Mouse (Mus musculus) erythroblast, embryonic 14.5 days (primary cell): ENCODE data around the gene AF067061. TPM values are rescaled to one million over a fixed set of nuclear protein-coding genes. Genes with fewer than 3 reads are reported as not detected.
"Not testable (repeated sequence)": the region's sequence is repeated elsewhere in the genome, so short reads cannot be mapped to it uniquely, and the experiment has no call there.

Experiments
- H3K27me3 ChIP-seq: 2 replicates; pipeline ENCODE4 v1.6.1; 2012; ENCODE audit warnings: inconsistent platforms; ENCODE audit not compliant: control insufficient read depth
- H3K36me3 ChIP-seq: 2 replicates; pipeline ENCODE4 v1.6.1; 2012; ENCODE audit warnings: mild to moderate bottlenecking, inconsistent platforms; ENCODE audit not compliant: control insufficient read depth
- H3K4me1 ChIP-seq: 2 replicates; pipeline ENCODE4 v1.6.1; 2012; ENCODE audit warnings: inconsistent platforms; ENCODE audit not compliant: control insufficient read depth
- H3K4me3 ChIP-seq: replicated peaks from 2 replicates; pipeline ENCODE3; 2012; ENCODE audit warnings: moderate library complexity, mild to moderate bottlenecking, inconsistent platforms
- H3K9me3 ChIP-seq: 2 replicates; pipeline ENCODE4 v1.6.1; 2012; ENCODE audit warnings: low read length, inconsistent platforms, mixed read lengths; ENCODE audit not compliant: control insufficient read depth
- polyA plus RNA-seq: library from polyadenylated mRNA; stranded (reverse); fragments of >175 nt; gene quantifications from 2 replicates; pipeline ENCODE4 v1.2.3, GENCODE M21; 2012

AF067061 gene
- polyA plus RNA-seq = not detected in 2 replicates

DNA sequence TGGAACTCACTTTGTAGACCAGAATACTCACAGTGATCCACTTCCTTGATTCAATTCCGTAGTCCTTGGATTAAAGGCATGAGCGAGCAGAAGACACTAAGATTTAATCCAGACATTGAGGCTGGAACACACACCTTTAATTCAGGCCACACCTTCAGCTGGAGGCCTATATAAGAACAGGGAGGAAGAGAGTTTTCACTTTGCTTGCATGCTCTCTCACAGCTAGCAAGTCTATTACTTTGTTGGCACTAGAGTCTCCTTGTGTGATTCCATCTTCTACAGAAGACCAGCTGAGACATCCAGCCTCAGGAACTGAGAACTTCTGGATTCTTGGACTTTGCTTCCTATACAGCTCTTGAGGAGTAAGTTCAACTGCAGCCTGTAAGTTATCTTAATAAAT, at the start of gene AF067061:
AF067061 (plus strand) TSS at position 245 of the 400 bp plus-strand sequence.
- not testable (repeated sequence) for H3K4me3 ChIP-seq, H3K4me1 ChIP-seq, H3K36me3 ChIP-seq, H3K9me3 ChIP-seq, H3K27me3 ChIP-seq

- not testable (repeated sequence) for H3K4me3 ChIP-seq, H3K4me1 ChIP-seq, H3K27me3 ChIP-seq, H3K9me3 ChIP-seq, H3K36me3 ChIP-seq
These were observed 47.1 kb upstream of the AF067061 start, which contains the start of gene Gm21762 for GRCm38 (mm10) chr13:120215847-120216246. Gm21762 (minus strand) TSS chr13:120215947.

- not testable (repeated sequence) for H3K4me1 ChIP-seq, H3K36me3 ChIP-seq, H3K4me3 ChIP-seq, H3K9me3 ChIP-seq, H3K27me3 ChIP-seq
These were observed 42.0 kb upstream of the AF067061 start for GRCm38 (mm10) chr13:120220922-120221321.

- not testable (repeated sequence) for H3K4me3 ChIP-seq, H3K27me3 ChIP-seq, H3K36me3 ChIP-seq, H3K9me3 ChIP-seq, H3K4me1 ChIP-seq
These were observed 39.8 kb upstream of the AF067061 start for GRCm38 (mm10) chr13:120223012-120223659.

DNA sequence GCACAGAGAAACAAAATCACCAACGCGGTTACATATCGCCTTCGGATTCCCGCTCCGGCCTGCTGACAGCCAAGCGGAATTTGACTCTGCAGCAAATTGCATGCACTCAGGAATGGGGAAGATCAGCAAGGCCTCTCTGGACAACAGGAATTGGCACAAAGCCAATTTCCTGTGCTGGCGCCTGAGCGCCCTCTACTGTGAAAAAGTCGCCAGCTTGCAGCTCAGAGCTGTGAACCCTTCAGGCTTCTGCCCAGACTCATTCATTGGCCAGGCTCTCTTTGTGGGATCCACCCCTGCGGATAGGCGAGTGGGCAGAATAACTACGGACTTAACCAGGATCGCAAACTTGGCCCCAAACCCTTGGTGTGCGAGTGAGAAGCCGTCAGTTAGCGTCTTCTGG, 31.1 kb upstream of the AF067061 start:
- not testable (repeated sequence) for H3K4me3 ChIP-seq, H3K27me3 ChIP-seq, H3K9me3 ChIP-seq, H3K4me1 ChIP-seq, H3K36me3 ChIP-seq

GRCm38 (mm10) chr13:120232447-120233049, 30.4 kb upstream of the AF067061 start:
- not testable (repeated sequence) for H3K4me3 ChIP-seq, H3K4me1 ChIP-seq, H3K9me3 ChIP-seq, H3K36me3 ChIP-seq, H3K27me3 ChIP-seq

GRCm38 (mm10) chr13:120238811-120239210, 24.1 kb upstream of the AF067061 start, which contains the start of gene Gm21731:
Gm21731 (plus strand) TSS chr13:120239111.
- not testable (repeated sequence) for H3K27me3 ChIP-seq, H3K9me3 ChIP-seq, H3K4me1 ChIP-seq, H3K36me3 ChIP-seq, H3K4me3 ChIP-seq

GRCm38 (mm10) chr13:120251208-120251924, 11.5 kb upstream of the AF067061 start:
- not testable (repeated sequence) for H3K9me3 ChIP-seq, H3K4me3 ChIP-seq, H3K27me3 ChIP-seq, H3K36me3 ChIP-seq, H3K4me1 ChIP-seq

DNA sequence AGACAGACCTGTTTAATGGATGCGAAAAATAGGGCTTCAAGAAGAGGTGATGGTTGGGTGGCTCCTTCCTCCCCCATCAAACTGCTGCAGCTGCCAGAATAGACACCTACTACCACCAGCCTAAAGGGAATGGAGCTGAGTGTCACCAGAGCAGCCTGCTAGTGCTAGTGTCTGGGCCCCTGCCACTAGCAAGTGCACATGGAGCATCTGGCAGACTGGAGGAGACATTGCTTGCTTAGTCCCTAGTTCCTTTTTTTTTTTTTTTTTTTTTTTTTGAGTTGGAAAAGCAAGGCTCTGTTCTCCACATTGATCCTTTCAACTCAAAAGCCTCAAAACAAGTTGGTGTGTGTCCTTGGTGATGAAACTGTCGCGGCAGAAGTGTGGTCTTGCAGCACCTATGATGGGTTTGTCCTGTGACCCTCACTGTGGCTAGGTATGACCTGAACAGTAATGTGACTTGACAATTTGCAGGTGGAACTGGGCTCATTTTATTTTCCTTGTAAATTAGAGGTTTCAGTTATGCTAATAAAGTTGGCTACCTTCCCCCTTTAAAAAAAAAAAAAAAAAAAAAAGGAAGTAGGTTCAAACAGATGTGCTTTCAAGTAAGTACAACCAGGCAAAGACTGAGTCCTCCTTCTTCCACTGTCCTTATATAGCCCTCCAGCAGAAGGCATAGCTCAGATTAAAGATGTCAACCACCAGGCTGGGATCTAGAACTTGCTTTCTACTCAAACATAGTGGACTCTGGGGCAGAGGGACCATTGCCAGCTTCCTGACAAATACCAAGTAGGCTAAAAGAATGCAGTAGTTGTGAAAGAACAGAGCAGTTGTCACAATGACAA, 3.9 kb upstream of the AF067061 start:
- not testable (repeated sequence) for H3K27me3 ChIP-seq, H3K36me3 ChIP-seq, H3K4me3 ChIP-seq, H3K9me3 ChIP-seq, H3K4me1 ChIP-seq

GRCm38 (mm10) chr13:120259718-120260117, 3.2 kb upstream of the AF067061 start:
- not testable (repeated sequence) for H3K27me3 ChIP-seq, H3K36me3 ChIP-seq, H3K4me1 ChIP-seq

DNA sequence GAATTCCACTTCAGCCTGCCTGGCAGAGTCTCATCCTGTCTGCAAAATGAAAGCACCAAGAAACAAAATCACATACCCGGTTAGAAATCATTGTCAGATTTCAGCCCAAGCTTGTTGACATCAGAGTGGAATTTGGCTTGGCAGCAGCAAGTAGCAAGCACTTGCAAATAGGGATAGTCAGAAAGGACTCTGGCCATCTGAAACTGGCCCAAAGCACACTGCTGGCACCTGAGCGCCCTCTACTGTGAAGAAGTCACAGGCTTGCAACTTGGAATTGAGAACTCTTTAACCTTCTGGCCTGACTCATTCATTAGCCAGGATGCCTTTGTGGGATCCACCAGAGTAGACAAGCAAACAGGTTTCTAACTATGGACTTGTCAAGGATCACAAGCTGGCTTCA, 14.9 kb downstream of the AF067061 start:
- H3K4me3 ChIP-seq, H3K27me3 ChIP-seq, H3K36me3 ChIP-seq, H3K9me3 ChIP-seq, H3K4me1 ChIP-seq: not testable (repeated sequence)

More at GRCm38 (mm10) chr13:120259718-120260117, 3.2 kb upstream of the AF067061 start:
- H3K9me3 ChIP-seq, H3K4me3 ChIP-seq: not testable (repeated sequence)
